ENCODE assay signal across 20 mouse cellular contexts in genomic region chr14:22931114-22931822, GRCm38 (mm10).
DNase-seq lines count a peak whose midpoint lies in the region; ATAC-seq and TF ChIP-seq lines count a peak whose summit lies in the region.
"Had no signal": no experiment of that assay in that cellular context is flagged by ENCODE, and none has a peak within 500 bp of the region (broad histone marks: within the 10 kb centered on the region; RNA-seq: fewer than 3 reads in every experiment).

No protein-coding gene starts in this region.

- WGBS in forebrain, postnatal 0 days, result 78% methylated on average over 4 of the region's 4 CpGs
- WGBS in forebrain, embryonic 11.5 days, result 85% methylated on average over 4 of the region's 4 CpGs
- WGBS in kidney, embryonic 16.5 days, result 77% methylated on average over 4 of the region's 4 CpGs
- WGBS in cerebellum, adult 2 months, result 69% methylated on average over 4 of the region's 4 CpGs

- no peak for DNase-seq in forebrain, postnatal 0 days
- DNase-seq in forebrain, embryonic 11.5 days (ENCODE audit: low spot score), result no peak
- DNase-seq in kidney, postnatal 36 days, result no peak
- DNase-seq in right cerebral cortex, postnatal 10 days (ENCODE audit: low spot score in 2 of 2), result peak; percentile 23 to 38
- DNase-seq in right cerebral cortex, postnatal 25 days, result no peak
- DNase-seq in adrenal gland, adult 8-10 months, result no peak
- no peak for DNase-seq in cerebellum, adult 2 months
- DNase-seq: adrenal gland, adult 2 months; cerebellum, adult 18-20 months; gastrocnemius, postnatal 36 days; kidney, postnatal 14 days; lung, postnatal 36 days; right cerebral cortex, postnatal 14 days; thymus, postnatal 4 days had no signal

- H3K9ac ChIP-seq in forebrain, postnatal 0 days, result no peak overlapping the region
- H3K9ac ChIP-seq in forebrain, embryonic 11.5 days (ENCODE audit: low read length), result no peak overlapping the region
- no peak overlapping the region for H3K9ac ChIP-seq in kidney, embryonic 16.5 days (replicated peaks; ENCODE audit: low read length)
- H3K9ac ChIP-seq: forebrain, embryonic 12.5 days; limb, embryonic 13.5 days; liver, embryonic 15.5 days; neural tube, embryonic 12.5 days had no signal

- peak; percentile 29; the same call in 1 of the 2 replicates for ATAC-seq in forebrain, postnatal 0 days
- no peak for ATAC-seq in forebrain, embryonic 11.5 days (replicated peaks; ENCODE audit: low FRiP score)
- ATAC-seq in kidney, embryonic 16.5 days (ENCODE audit: low FRiP score, low TSS enrichment), result 0 out of 2 replicates have a peak, but pooled peaks have one; percentile 61

- H3K27ac ChIP-seq in forebrain, postnatal 0 days (ENCODE audit: low read depth, low read length), result no peak overlapping the region
- H3K27ac ChIP-seq in forebrain, embryonic 11.5 days (ENCODE audit: low read depth, low read length), result no peak overlapping the region
- no peak overlapping the region; the same call in 1 of the 2 replicates for H3K27ac ChIP-seq in kidney, embryonic 16.5 days (ENCODE audit: low read length)
- H3K27ac ChIP-seq in cerebellum, adult 2 months (ENCODE audit: insufficient read depth, low read length), result no peak overlapping the region
- H3K27ac ChIP-seq: forebrain, embryonic 12.5 days; limb, embryonic 13.5 days; liver, embryonic 15.5 days; neural tube, embryonic 12.5 days had no signal

- no peaks in the 10 kb centered on the region for H3K9me3 ChIP-seq in forebrain, postnatal 0 days (ENCODE audit: low read length)
- H3K9me3 ChIP-seq in forebrain, embryonic 11.5 days (ENCODE audit: control insufficient read depth, low read length), result no peaks in the 10 kb centered on the region
- no peaks in the 10 kb centered on the region for H3K9me3 ChIP-seq in kidney, embryonic 16.5 days (ENCODE audit: low read length)
- H3K9me3 ChIP-seq: forebrain, embryonic 12.5 days; limb, embryonic 13.5 days; liver, embryonic 15.5 days; neural tube, embryonic 12.5 days had no signal

- no peaks in the 10 kb centered on the region for H3K27me3 ChIP-seq in forebrain, postnatal 0 days (ENCODE audit: insufficient read depth, low read length)
- no peaks in the 10 kb centered on the region for H3K27me3 ChIP-seq in forebrain, embryonic 11.5 days (ENCODE audit: control insufficient read depth, insufficient read depth, low read length)
- no peaks in the 10 kb centered on the region for H3K27me3 ChIP-seq in kidney, embryonic 16.5 days (ENCODE audit: insufficient read depth, low read length)
- no peaks in the 10 kb centered on the region for H3K27me3 ChIP-seq in cerebellum, adult 2 months (ENCODE audit: control insufficient read depth, insufficient read depth, low read length)
- H3K27me3 ChIP-seq: forebrain, embryonic 12.5 days; limb, embryonic 13.5 days; liver, embryonic 15.5 days; neural tube, embryonic 12.5 days had no signal

- peak; percentile 7; the same call in 1 of the 2 replicates for TF ChIP-seq CTCF in forebrain, postnatal 0 days (IDR thresholded peaks at IDR 0.05; ENCODE audit: low read depth)
- no peak for TF ChIP-seq CTCF in cerebellum, adult 2 months (IDR thresholded peaks at IDR 0.05; ENCODE audit: borderline replicate concordance, insufficient read depth, low read depth, low read length)

- H3K4me3 ChIP-seq in forebrain, postnatal 0 days (ENCODE audit: low read depth, low read length), result no peak overlapping the region
- no peak overlapping the region for H3K4me3 ChIP-seq in forebrain, embryonic 11.5 days (ENCODE audit: low read depth, low read length)
- no peak overlapping the region for H3K4me3 ChIP-seq in kidney, embryonic 16.5 days (ENCODE audit: low read length)
- H3K4me3 ChIP-seq in cerebellum, adult 2 months (replicated peaks; ENCODE audit: insufficient read depth, low read depth, low read length), result no peak overlapping the region
- H3K4me3 ChIP-seq: forebrain, embryonic 12.5 days; limb, embryonic 13.5 days; liver, embryonic 15.5 days; neural tube, embryonic 12.5 days had no signal

- no peaks in the 10 kb centered on the region for H3K36me3 ChIP-seq in forebrain, postnatal 0 days (ENCODE audit: insufficient read depth)
- H3K36me3 ChIP-seq in forebrain, embryonic 11.5 days (ENCODE audit: control insufficient read depth, insufficient read depth, low read length), result no peaks in the 10 kb centered on the region
- H3K36me3 ChIP-seq in kidney, embryonic 16.5 days (ENCODE audit: insufficient read depth, low read length), result no peaks in the 10 kb centered on the region
- H3K36me3 ChIP-seq: forebrain, embryonic 12.5 days; limb, embryonic 13.5 days; liver, embryonic 15.5 days; neural tube, embryonic 12.5 days had no signal

- no peak overlapping the region for H3K4me2 ChIP-seq in forebrain, postnatal 0 days (ENCODE audit: low read depth)
- H3K4me2 ChIP-seq in forebrain, embryonic 11.5 days (ENCODE audit: low read depth, low read length, severe bottlenecking), result no peak overlapping the region
- H3K4me2 ChIP-seq in kidney, embryonic 16.5 days (replicated peaks; ENCODE audit: low read depth, low read length), result no peak overlapping the region
- H3K4me2 ChIP-seq: forebrain, embryonic 12.5 days; heart, embryonic 11.5 days; limb, embryonic 13.5 days; liver, embryonic 15.5 days; neural tube, embryonic 12.5 days had no signal

- no peak for TF ChIP-seq POLR2A in cerebellum, adult 2 months (IDR thresholded peaks at IDR 0.05; ENCODE audit: borderline replicate concordance, insufficient read depth, low read length)

- H3K4me1 ChIP-seq in forebrain, postnatal 0 days (ENCODE audit: insufficient read depth), result no peaks in the 10 kb centered on the region
- no peaks in the 10 kb centered on the region for H3K4me1 ChIP-seq in forebrain, embryonic 11.5 days (replicated peaks; ENCODE audit: control insufficient read depth, insufficient read depth, low read length)
- peaks cover 10% of the 10 kb centered on the region for H3K4me1 ChIP-seq in kidney, embryonic 16.5 days (ENCODE audit: insufficient read depth, low read length)
- H3K4me1 ChIP-seq in cerebellum, adult 2 months (ENCODE audit: control insufficient read depth, insufficient read depth, low read length), result no peaks in the 10 kb centered on the region
- H3K4me1 ChIP-seq: forebrain, embryonic 12.5 days; liver, embryonic 15.5 days; neural tube, embryonic 12.5 days had no signal

Comparison
In these comparisons a context has a peak if more than half of its experiments do, and no peak if none do; other contexts are left out.
1. DNase-seq: peak in right cerebral cortex, postnatal 10 days (2 of 2); none in forebrain, postnatal 0 days (single experiment), forebrain, embryonic 11.5 days (single experiment), kidney, postnatal 36 days (0 of 2), right cerebral cortex, postnatal 25 days (single experiment), adrenal gland, adult 8-10 months (single experiment) and cerebellum, adult 2 months (0 of 2).